Comparison of ENCODE assay signal across 24 mouse cellular contexts in genomic region chr10:86786083-86786482, GRCm38 (mm10). TPM values are rescaled to one million over a fixed set of nuclear protein-coding genes. Genes with fewer than 3 reads are reported as not detected.
DNase-seq lines count a peak whose midpoint lies in the region; ATAC-seq and TF ChIP-seq lines count a peak whose summit lies in the region.
"Had no signal": no experiment of that assay in that cellular context is flagged by ENCODE, and none has a peak within 500 bp of the region (broad histone marks: within the 10 kb centered on the region; RNA-seq: fewer than 3 reads in every experiment).

No protein-coding gene starts in this region.

- H3K27ac ChIP-seq in gastrocnemius, adult 2 months, result peak overlapping the region; percentile 21; the same call in 1 of the 2 replicates
- H3K27ac ChIP-seq in ES-E14 (ENCODE audit: insufficient read depth, low read depth, low read length, poor library complexity, severe bottlenecking), result no peak overlapping the region
- no peak overlapping the region for H3K27ac ChIP-seq in stomach, postnatal 0 days (replicated peaks)
- no peak overlapping the region for H3K27ac ChIP-seq in hindbrain, embryonic 13.5 days
- H3K27ac ChIP-seq: embryonic facial prominence, embryonic 10.5 days; embryonic facial prominence, embryonic 12.5 days; forebrain, embryonic 12.5 days; forebrain, embryonic 15.5 days had no signal

- TF ChIP-seq EP300 in stomach, postnatal 0 days (optimal IDR thresholded peaks at IDR 0.05), result no peak

- no peaks in the 10 kb centered on the region for H3K36me3 ChIP-seq in ES-E14 (ENCODE audit: control insufficient read depth, insufficient read depth, low read length, poor library complexity, severe bottlenecking)
- H3K36me3 ChIP-seq in stomach, postnatal 0 days (ENCODE audit: control insufficient read depth, insufficient read depth, low read length), result no peaks in the 10 kb centered on the region
- H3K36me3 ChIP-seq in hindbrain, embryonic 13.5 days, result no peaks in the 10 kb centered on the region
- H3K36me3 ChIP-seq: embryonic facial prominence, embryonic 10.5 days; embryonic facial prominence, embryonic 12.5 days; forebrain, embryonic 12.5 days; forebrain, embryonic 15.5 days had no signal

- peaks cover 5 to 38% of the 10 kb centered on the region in 2 experiments for H3K4me1 ChIP-seq in ES-E14 (ENCODE audit: control insufficient read depth in 2 of 2, insufficient read depth in 2 of 2, low read length in 2 of 2, poor library complexity in 1 of 2)
- no peaks in the 10 kb centered on the region for H3K4me1 ChIP-seq in stomach, postnatal 0 days (replicated peaks; ENCODE audit: control insufficient read depth, insufficient read depth)
- peaks cover 20% of the 10 kb centered on the region for H3K4me1 ChIP-seq in hindbrain, embryonic 13.5 days (replicated peaks)

- TF ChIP-seq CTCF in gastrocnemius, adult 2 months (IDR thresholded peaks at IDR 0.05), result no peak
- TF ChIP-seq CTCF in stomach, postnatal 0 days (IDR thresholded peaks at IDR 0.05; ENCODE audit: low read depth), result no peak

- intact Hi-C loops in gastrocnemius, adult 2 months (cut with DNase I), result no loop called here
- intact Hi-C loops in gastrocnemius, postnatal 14 days (cut with DNase I; ENCODE audit: low total_unique reads), result no loop called here

- no peaks in the 10 kb centered on the region for H3K9me3 ChIP-seq in ES-E14 (ENCODE audit: control insufficient read depth, insufficient read depth, low read depth, low read length)
- no peaks in the 10 kb centered on the region for H3K9me3 ChIP-seq in stomach, postnatal 0 days (ENCODE audit: control insufficient read depth, low read length)
- no peaks in the 10 kb centered on the region for H3K9me3 ChIP-seq in hindbrain, embryonic 13.5 days
- H3K9me3 ChIP-seq: embryonic facial prominence, embryonic 10.5 days; embryonic facial prominence, embryonic 12.5 days; forebrain, embryonic 12.5 days; forebrain, embryonic 15.5 days; G1E had no signal

- no peak overlapping the region for H3K9ac ChIP-seq in ES-E14 (ENCODE audit: insufficient read depth, low read depth, low read length, poor library complexity, severe bottlenecking)
- H3K9ac ChIP-seq in stomach, postnatal 0 days (ENCODE audit: low read length), result no peak overlapping the region
- no peak overlapping the region for H3K9ac ChIP-seq in hindbrain, embryonic 13.5 days
- H3K9ac ChIP-seq: embryonic facial prominence, embryonic 12.5 days; forebrain, embryonic 12.5 days; forebrain, embryonic 15.5 days; forebrain, postnatal 0 days had no signal

- DNase-seq in gastrocnemius, adult 2 months, result no peak
- DNase-seq in gastrocnemius, postnatal 14 days, result no peak
- no peak for DNase-seq in ES-E14 (ENCODE audit: low read depth, low spot score)
- no peak for DNase-seq in stomach, postnatal 0 days (ENCODE audit: low spot score)
- DNase-seq: adrenal gland, adult 8-10 months; adrenal gland, postnatal 14 days; adrenal gland, postnatal 36 days; cerebellum, adult 11-12 months; cerebellum, adult 2 months; cerebellum, adult 9-10 months; cerebellum, postnatal 10 days; cerebellum, postnatal 25 days; forebrain, postnatal 0 days had no signal

- WGBS in stomach, postnatal 0 days, result 62% methylated on average over 5 of the region's 5 CpGs
- WGBS in hindbrain, embryonic 13.5 days, result 96% methylated on average over 5 of the region's 5 CpGs

- H3K4me3 ChIP-seq in gastrocnemius, adult 2 months, result no peak overlapping the region
- H3K4me3 ChIP-seq in ES-E14 (ENCODE audit: insufficient read depth in 1 of 2, low read depth in 1 of 2, low read length in 2 of 2, poor library complexity in 1 of 2, severe bottlenecking in 1 of 2), result no peak overlapping the region
- no peak overlapping the region for H3K4me3 ChIP-seq in stomach, postnatal 0 days (ENCODE audit: low read depth, low read length)
- H3K4me3 ChIP-seq in hindbrain, embryonic 13.5 days, result no peak overlapping the region
- H3K4me3 ChIP-seq: embryonic facial prominence, embryonic 10.5 days; embryonic facial prominence, embryonic 12.5 days; forebrain, embryonic 12.5 days; forebrain, embryonic 15.5 days had no signal

- in situ Hi-C loops in ES-E14 (cut with MboI; ENCODE audit: low sequenced_read_pairs in 2 of 2, unreplicated experiment in 2 of 2), result no loop called here

- H3K4me2 ChIP-seq in stomach, postnatal 0 days (replicated peaks; ENCODE audit: low read depth), result no peak overlapping the region
- no peak overlapping the region for H3K4me2 ChIP-seq in hindbrain, embryonic 13.5 days
- H3K4me2 ChIP-seq: embryonic facial prominence, embryonic 12.5 days; forebrain, embryonic 12.5 days; forebrain, embryonic 15.5 days had no signal

- H3K27me3 ChIP-seq in stomach, postnatal 0 days (ENCODE audit: control insufficient read depth, insufficient read depth, low read length), result no peaks in the 10 kb centered on the region
- no peaks in the 10 kb centered on the region for H3K27me3 ChIP-seq in hindbrain, embryonic 13.5 days
- H3K27me3 ChIP-seq: embryonic facial prominence, embryonic 12.5 days; forebrain, embryonic 12.5 days; forebrain, embryonic 15.5 days; Patski had no signal

- ATAC-seq in stomach, postnatal 0 days (ENCODE audit: low FRiP score, low TSS enrichment), result peak; percentile 60
- ATAC-seq in hindbrain, embryonic 13.5 days (ENCODE audit: low FRiP score), result no peak
- ATAC-seq: activated CD4-positive, CD25-positive, alpha-beta regulatory T cell, adult 4 months; forebrain, embryonic 15.5 days; forebrain, postnatal 0 days; Patski had no signal

TF ChIP-seq in ES-E14, 5 proteins besides CTCF, POLR2A, EP300 and RAD21:
- TF ChIP-seq ZC3H11A (IDR thresholded peaks at IDR 0.05; ENCODE audit: borderline replicate concordance, low read depth, low read length), result no peak
- peak; percentile 61 for TF ChIP-seq MAFK (IDR thresholded peaks at IDR 0.05; ENCODE audit: insufficient read depth, low read depth, low read length)
- TF ChIP-seq CHD2 (IDR thresholded peaks at IDR 0.05; ENCODE audit: low read depth, low read length), result no peak
- TF ChIP-seq ZNF384 (IDR thresholded peaks at IDR 0.05; ENCODE audit: low read depth, low read length), result no peak
- TF ChIP-seq HCFC1 (IDR thresholded peaks at IDR 0.05; ENCODE audit: borderline replicate concordance, insufficient read depth, low read length), result no peak

RNA-seq across cellular contexts. Expression of gene Nt5dc3, which starts 7.3 kb away (rescaled TPM):
- 10 to 100 TPM; 36.1 to 77.7 TPM for total RNA-seq in gastrocnemius, adult 2 months (2021)
- total RNA-seq in gastrocnemius, postnatal 14 days (2021), result 10 to 100 TPM; 25.2 to 38.1 TPM
- 5.6 and 8.1 TPM in 2 replicates for total RNA-seq in ES-E14 (2012; rRNA removed)
- 1.2 TPM in 2 replicates for polyA plus RNA-seq in stomach, postnatal 0 days (2015; fragmentation: Nextera tagmentation; extraction: Ambion mirVana)
- polyA plus RNA-seq in hindbrain, embryonic 13.5 days (2015; fragmentation: Nextera tagmentation; extraction: Ambion mirVana), result 8.6 and 9.2 TPM in 2 replicates

RNA-seq across cellular contexts. Expression of gene Gm49358, which starts 22.3 kb away (rescaled TPM):
- total RNA-seq in gastrocnemius, adult 2 months (2021), result 10 to 100 TPM; 16.7 to 32.1 TPM
- total RNA-seq in gastrocnemius, postnatal 14 days (2021), result 10 to 100 TPM; 12.2 to 18.4 TPM
- total RNA-seq in ES-E14 (2012; rRNA removed), result 0.58 and 1.4 TPM in 2 replicates
- polyA plus RNA-seq in stomach, postnatal 0 days (2015; fragmentation: Nextera tagmentation; extraction: Ambion mirVana), result not detected in 2 replicates
- not detected in 2 replicates for polyA plus RNA-seq in hindbrain, embryonic 13.5 days (2015; fragmentation: Nextera tagmentation; extraction: Ambion mirVana)
- total RNA-seq: G1E had no signal
- polyA plus RNA-seq: activated CD4-positive, CD25-positive, alpha-beta regulatory T cell, adult 4 months; C2C12; cerebellum, adult 2 months; cortical plate, adult 2 months; embryonic facial prominence, embryonic 10.5 days; embryonic facial prominence, embryonic 12.5 days; embryonic facial prominence, embryonic 14.5 days; forebrain, embryonic 12.5 days; forebrain, embryonic 15.5 days; forebrain, postnatal 0 days; G1E had no signal
